Mouse (Mus musculus) inflammation-experienced regulatory T-cells, adult 16 weeks (primary cell): ENCODE results near the gene Frmd8. TPM values are rescaled to one million over a fixed set of nuclear protein-coding genes. Genes with fewer than 3 reads are reported as not detected.

Experiments used
- polyA plus RNA-seq: library from polyadenylated mRNA; unstranded; fragments of 100-300 nt; shearing (Covaris generic); gene quantifications from one replicate; pipeline ENCODE4 v1.2.1, GENCODE M21; 2017

The Frmd8 gene
- polyA plus RNA-seq, result 341 TPM

GRCm38 (mm10) chr19:5874969-5875480, at the start of gene Frmd8:
TSS of gene Frmd8 (minus strand) at chr19:5875274.

GRCm38 (mm10) chr19:5924713-5925093, 49.6 kb upstream of the Frmd8 start, which contains the start of gene Cdc42ep2:
TSS of gene Cdc42ep2 (minus strand) at chr19:5924816.

GRCm38 (mm10) chr19:5913007-5913719, 38.1 kb upstream of the Frmd8 start, which contains the start of gene Dpf2:
TSS of gene Dpf2 (minus strand) at chr19:5913010.

GRCm38 (mm10) chr19:5894002-5894678, 19.1 kb upstream of the Frmd8 start, which contains the start of gene Tigd3:
TSS of gene Tigd3 (minus strand) at chr19:5894149.

GRCm38 (mm10) chr19:5877618-5878361, 2.7 kb upstream of the Frmd8 start, which contains the start of gene Slc25a45:
TSS of gene Slc25a45 (plus strand) at chr19:5877808.

Other genes starting within 250 kb of the Frmd8 start
- gene Rela, start 237.8 kb downstream of the Frmd8 start, polyA plus RNA-seq, result 178 TPM
- 94.7 TPM for gene Sipa1, start 211.6 kb downstream of the Frmd8 start, polyA plus RNA-seq
- 28.2 TPM for gene Map3k11, start 186.5 kb downstream of the Frmd8 start, polyA plus RNA-seq
- 72.0 TPM for gene Pcnx3, start 186.4 kb downstream of the Frmd8 start, polyA plus RNA-seq
- gene Kcnk7, start 170.9 kb downstream of the Frmd8 start, polyA plus RNA-seq, result 2.1 TPM
- 81.7 TPM for gene Ehbp1l1, start 149.0 kb downstream of the Frmd8 start, polyA plus RNA-seq
- 67.5 TPM for gene Fam89b, start 145.6 kb downstream of the Frmd8 start, polyA plus RNA-seq
- gene Ltbp3, start 134.4 kb downstream of the Frmd8 start, polyA plus RNA-seq, result 0.12 TPM
- 84.4 TPM for gene Scyl1, start 103.9 kb downstream of the Frmd8 start, polyA plus RNA-seq
- 49.6 TPM for gene Slc25a45, start 2.5 kb upstream of the Frmd8 start, polyA plus RNA-seq
- gene Tigd3, start 18.9 kb upstream of the Frmd8 start, polyA plus RNA-seq, result 0.65 TPM
- gene Dpf2, start 37.7 kb upstream of the Frmd8 start, polyA plus RNA-seq, result 210 TPM
- gene Cdc42ep2, start 49.5 kb upstream of the Frmd8 start, polyA plus RNA-seq, result 0.34 TPM
- gene Pola2, start 88.9 kb upstream of the Frmd8 start, polyA plus RNA-seq, result 56.4 TPM
- not detected for gene Slc22a20, start 110.9 kb upstream of the Frmd8 start, polyA plus RNA-seq
- 71.0 TPM for gene Capn1, start 140.6 kb upstream of the Frmd8 start, polyA plus RNA-seq
- gene Syvn1, start 171.3 kb upstream of the Frmd8 start, polyA plus RNA-seq, result 63.0 TPM
- gene Mrpl49, start 182.5 kb upstream of the Frmd8 start, polyA plus RNA-seq, result 56.0 TPM
- gene Fau, start 182.6 kb upstream of the Frmd8 start, polyA plus RNA-seq, result 820 TPM
- gene Znhit2, start 185.9 kb upstream of the Frmd8 start, polyA plus RNA-seq, result 10.9 TPM
- 20.5 TPM for gene Tm7sf2, start 193.1 kb upstream of the Frmd8 start, polyA plus RNA-seq
- 98.9 TPM for gene Vps51, start 202.0 kb upstream of the Frmd8 start, polyA plus RNA-seq
- gene Tmem262, start 204.8 kb upstream of the Frmd8 start, polyA plus RNA-seq, result not detected
- 0.73 TPM for gene Gm28374, start 207.0 kb upstream of the Frmd8 start, polyA plus RNA-seq
- 53.7 TPM for gene Zfpl1, start 209.7 kb upstream of the Frmd8 start, polyA plus RNA-seq
- gene Cdca5, start 209.7 kb upstream of the Frmd8 start, polyA plus RNA-seq, result 5.6 TPM
- gene AC131692.1, start 219.1 kb upstream of the Frmd8 start, polyA plus RNA-seq, result not detected
- not detected for gene Naaladl1, start 230.5 kb upstream of the Frmd8 start, polyA plus RNA-seq
- gene Sac3d1, start 243.4 kb upstream of the Frmd8 start, polyA plus RNA-seq, result 2.7 TPM